Mouse (Mus musculus) erythroblast, embryonic 14.5 days (primary cell): Measurements from ENCODE around the gene Gm28044. TPM values are rescaled to one million over a fixed set of nuclear protein-coding genes. Genes with fewer than 3 reads are reported as not detected.
A peak's percentile ranks its signal among the peaks of the same experiment; 100 is the strongest.
"Not testable (repeated sequence)": the region's sequence is repeated elsewhere in the genome, so short reads cannot be mapped to it uniquely, and the experiment has no call there.

Experiments used
- H3K27me3 ChIP-seq: 2 replicates; pipeline ENCODE4 v1.6.1; 2012; ENCODE audit warnings: inconsistent platforms; ENCODE audit not compliant: control insufficient read depth
- H3K36me3 ChIP-seq: 2 replicates; pipeline ENCODE4 v1.6.1; 2012; ENCODE audit warnings: mild to moderate bottlenecking, inconsistent platforms; ENCODE audit not compliant: control insufficient read depth
- H3K4me1 ChIP-seq: 2 replicates; pipeline ENCODE4 v1.6.1; 2012; ENCODE audit warnings: inconsistent platforms; ENCODE audit not compliant: control insufficient read depth
- H3K4me3 ChIP-seq: replicated peaks from 2 replicates; pipeline ENCODE3; 2012; ENCODE audit warnings: moderate library complexity, mild to moderate bottlenecking, inconsistent platforms
- H3K9me3 ChIP-seq: 2 replicates; pipeline ENCODE4 v1.6.1; 2012; ENCODE audit warnings: low read length, inconsistent platforms, mixed read lengths; ENCODE audit not compliant: control insufficient read depth
- GATA1 ChIP-seq: IDR thresholded peaks from 2 replicates; pipeline ENCODE4 v1.6.1; 2012; ENCODE audit warnings: low read length, inconsistent platforms, mixed read lengths
- TAL1 ChIP-seq: IDR thresholded peaks from 3 replicates; pipeline ENCODE4 v1.6.1; 2012; ENCODE audit warnings: low read length, inconsistent platforms, mixed read lengths
- polyA plus RNA-seq: library from polyadenylated mRNA; stranded (reverse); fragments of >175 nt; gene quantifications from 2 replicates; pipeline ENCODE4 v1.2.3, GENCODE M21; 2012

Gm28044 gene
- polyA plus RNA-seq, 1 experiment = not detected

DNA sequence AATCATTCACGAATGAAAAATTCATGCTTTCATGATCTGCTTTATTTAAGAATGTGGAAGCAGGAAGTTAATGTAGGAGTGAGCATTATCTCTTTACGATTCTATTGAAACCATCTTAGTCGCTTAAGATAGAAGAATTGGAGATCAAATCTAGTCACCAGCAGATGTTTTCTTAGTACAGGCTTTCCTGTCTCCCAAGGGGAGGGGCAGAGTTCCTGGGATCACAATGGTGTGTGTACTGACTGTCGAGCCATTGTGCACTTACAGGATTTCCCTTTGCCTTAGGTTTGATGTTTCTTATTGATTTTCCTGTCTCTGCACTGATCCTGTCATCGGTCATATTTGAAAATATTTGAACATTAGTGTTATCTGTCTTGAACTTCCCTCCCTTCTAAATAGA, 53.6 kb downstream of the Gm28044 start:
- no peaks in the 10 kb centered on the region for H3K36me3 ChIP-seq
- peaks cover under 1% of the 10 kb centered on the region; the same call in 1 of the 2 replicates for H3K9me3 ChIP-seq
- H3K27me3 ChIP-seq = no peaks in the 10 kb centered on the region
- H3K4me3 ChIP-seq = peak overlapping the region; percentile 84
- H3K4me1 ChIP-seq = peaks cover 15% of the 10 kb centered on the region
- TF ChIP-seq TAL1 (no peak), GATA1 (no peak)

DNA sequence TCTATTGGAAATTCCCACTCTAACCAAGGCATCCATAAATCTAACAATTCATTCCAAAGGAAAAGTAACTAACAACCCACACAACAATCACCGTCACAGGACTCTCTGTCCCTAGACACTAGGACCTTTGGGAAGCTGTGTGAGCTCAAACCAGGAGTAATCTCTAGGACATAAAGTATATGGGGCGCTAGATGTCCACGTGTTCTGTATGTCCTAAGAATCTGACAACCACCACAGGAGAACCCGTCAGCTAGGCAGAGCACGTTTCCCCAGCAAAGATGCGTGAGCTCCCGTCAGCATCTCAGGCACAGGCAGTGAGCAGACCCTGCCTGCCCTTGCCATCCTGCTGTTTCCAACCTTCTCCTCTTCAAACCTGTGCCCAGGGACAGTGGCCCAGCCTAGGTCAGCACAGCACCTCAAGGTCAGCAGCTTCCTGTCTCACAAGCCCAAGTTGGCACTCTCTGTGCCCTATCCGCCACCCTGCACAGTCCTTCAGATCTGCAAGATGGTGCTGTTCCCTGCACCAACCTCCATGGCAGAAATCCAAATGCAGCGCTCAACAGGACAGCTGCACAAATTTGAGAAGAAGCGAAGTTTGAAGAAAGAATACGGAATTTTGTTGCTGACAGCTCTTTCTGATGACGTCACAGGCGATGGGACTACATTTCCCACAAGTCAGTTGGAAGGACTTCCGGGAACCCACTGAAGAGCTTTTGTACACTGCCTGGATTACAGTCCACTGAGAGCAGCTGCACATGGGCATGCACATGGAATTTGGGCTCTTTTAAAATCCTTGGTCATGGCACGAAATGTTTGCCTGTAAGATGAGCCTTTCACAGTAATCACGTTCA, 54.3 kb downstream of the Gm28044 start, which contains the start of gene Zfp457:
Zfp457 (minus strand) TSS at position 664 of the 851 bp plus-strand sequence.
- Histone ChIP-seq H3K4me1 (peaks cover 15% of the 10 kb centered on the region), H3K4me3 (peak within 1 kb of the TSS; percentile 84), H3K36me3 (no peaks in the 10 kb centered on the region), H3K27me3 (no peaks in the 10 kb centered on the region), H3K9me3 (no peaks in the 10 kb centered on the region)
- TF ChIP-seq TAL1 (no peak), GATA1 (no peak)

DNA sequence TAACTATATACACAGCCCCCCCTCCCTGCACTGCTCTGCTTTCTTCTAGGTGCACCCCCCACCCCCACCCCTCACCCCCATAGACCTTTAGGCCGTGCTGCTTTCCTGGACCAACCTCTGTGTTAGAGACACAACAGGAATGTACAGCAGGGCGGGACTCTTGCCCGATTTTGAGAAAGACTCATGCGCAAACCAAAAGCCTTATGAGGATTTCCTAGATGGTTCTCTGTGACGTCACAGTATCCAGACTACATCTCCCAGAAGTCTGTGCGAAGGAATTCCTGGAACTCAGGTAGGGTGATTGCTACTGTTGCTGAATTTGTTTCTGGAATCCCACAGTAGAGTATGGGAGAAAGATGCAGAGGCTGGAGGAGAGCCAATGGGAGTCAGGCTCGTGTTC, 82.0 kb downstream of the Gm28044 start, which contains the start of gene Zfp458:
Zfp458 (minus strand) TSS at position 153 of the 400 bp plus-strand sequence.
- H3K9me3 ChIP-seq = no peaks in the 10 kb centered on the region
- H3K4me3 ChIP-seq = no peak within 1 kb of the TSS
- no peaks in the 10 kb centered on the region for H3K4me1 ChIP-seq
- TF ChIP-seq TAL1 (no peak), GATA1 (no peak)
- H3K36me3 ChIP-seq = no peaks in the 10 kb centered on the region
- no peaks in the 10 kb centered on the region for H3K27me3 ChIP-seq

DNA sequence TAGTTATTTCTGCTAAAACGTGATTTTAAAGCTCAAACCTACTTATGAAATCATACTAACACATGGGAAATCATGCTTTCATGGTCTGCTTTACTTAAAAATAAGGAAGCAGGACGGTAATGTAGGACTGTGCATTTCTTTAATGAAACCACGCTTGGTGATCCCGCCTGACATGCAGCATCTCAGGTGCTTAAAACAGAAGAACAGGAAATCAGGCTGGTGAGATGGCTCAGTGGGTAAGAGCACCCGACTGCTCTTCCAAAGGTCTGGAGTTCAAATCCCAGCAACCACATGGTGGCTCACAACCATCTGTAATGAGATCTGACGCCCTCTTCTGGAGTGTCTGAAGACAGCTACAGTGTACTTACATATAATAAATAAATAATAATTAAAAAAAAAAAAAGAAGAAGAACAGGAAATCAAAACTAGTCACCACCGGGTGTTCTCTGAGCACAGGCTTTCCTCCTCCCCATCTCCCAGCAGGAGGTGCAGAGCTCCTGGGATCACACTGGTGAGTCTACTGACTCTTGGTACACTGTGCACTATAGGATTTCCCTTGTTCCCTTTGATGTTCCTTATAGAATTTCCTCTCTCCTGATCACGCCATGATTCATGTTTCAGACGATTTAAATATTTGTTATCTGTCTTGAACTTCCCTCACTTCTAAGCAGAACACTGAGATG, 90.8 kb downstream of the Gm28044 start:
- H3K36me3 ChIP-seq, H3K27me3 ChIP-seq, H3K9me3 ChIP-seq: not testable (repeated sequence)
- Histone ChIP-seq H3K4me1 (peaks cover 11% of the 10 kb centered on the region), H3K4me3 (peak overlapping the region; percentile 75)

DNA sequence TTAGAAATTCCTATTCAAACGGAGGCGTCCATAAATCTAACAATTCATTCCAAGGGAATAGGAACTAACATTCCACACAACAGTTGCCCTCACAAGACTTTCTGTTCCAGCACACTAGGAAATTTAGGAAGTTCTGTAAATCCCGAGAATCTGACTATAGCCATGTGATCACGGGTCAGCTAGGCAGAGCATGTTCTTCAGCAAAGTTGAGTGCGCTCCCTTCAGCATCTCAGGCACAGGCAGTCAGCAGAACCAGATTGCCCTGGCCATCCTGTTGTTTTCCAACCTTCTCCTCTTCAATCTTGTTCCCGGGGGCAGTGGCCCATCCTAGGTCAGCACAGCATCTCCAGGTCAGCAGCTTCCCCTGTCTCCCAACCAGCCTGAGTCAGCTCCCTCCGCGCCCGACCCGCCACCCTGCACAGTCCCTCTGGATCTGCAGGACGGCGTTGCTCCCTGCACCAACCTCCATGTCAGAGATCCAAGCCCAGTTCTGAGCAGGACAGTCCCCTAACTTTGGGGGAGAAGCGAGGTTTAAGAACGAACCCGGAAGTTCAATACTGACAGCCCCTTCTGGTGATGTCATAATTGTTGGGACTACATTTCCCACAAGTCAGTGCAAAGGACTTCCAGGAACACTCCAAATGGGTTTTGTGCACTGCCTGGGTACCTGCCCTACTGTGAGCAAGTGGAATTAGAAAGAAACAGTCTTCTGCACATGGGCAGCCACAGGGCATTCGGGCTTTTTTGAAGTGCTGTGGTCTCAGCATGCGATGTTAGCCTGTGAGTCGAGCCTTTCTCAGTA, 91.6 kb downstream of the Gm28044 start:
- no peaks in the 10 kb centered on the region for H3K36me3 ChIP-seq
- peaks cover 11% of the 10 kb centered on the region for H3K4me1 ChIP-seq
- H3K27me3 ChIP-seq = no peaks in the 10 kb centered on the region
- peak overlapping the region; percentile 75 for H3K4me3 ChIP-seq
- TF ChIP-seq TAL1 (no peak), GATA1 (no peak)
- H3K9me3 ChIP-seq = peaks cover 6% of the 10 kb centered on the region

Other genes with a start within 250 kb of the Gm28044 start
- gene Rslcan18, start 244.3 kb downstream of the Gm28044 start, polyA plus RNA-seq = not detected in 2 replicates
- not detected in 2 replicates for gene Zfp759, start 238.9 kb downstream of the Gm28044 start, polyA plus RNA-seq
- gene Rsl1, start 187.4 kb downstream of the Gm28044 start, polyA plus RNA-seq = not detected in 2 replicates
- 0.02 TPM in 1 of 2 replicates, not detected in the other for gene Zfp455, start 166.0 kb downstream of the Gm28044 start, polyA plus RNA-seq
- gene Zfp458, start 82.1 kb downstream of the Gm28044 start, polyA plus RNA-seq = not detected in 2 replicates
- not detected in 2 replicates for gene Zfp457, start 54.1 kb downstream of the Gm28044 start, polyA plus RNA-seq
- gene Zfp595, start 28.0 kb downstream of the Gm28044 start, polyA plus RNA-seq = 0.02 TPM in 1 of 2 replicates, not detected in the other
- gene Zfp953, start 69 bp upstream of the Gm28044 start, polyA plus RNA-seq = 0.01 TPM in 1 of 2 replicates, not detected in the other
- not detected in 2 replicates for gene Gm28041, start 15.2 kb upstream of the Gm28044 start, polyA plus RNA-seq
- not detected in 2 replicates for gene Zfp456, start 15.3 kb upstream of the Gm28044 start, polyA plus RNA-seq
- 0.02 and 0.12 TPM in 2 replicates for gene Zfp429, start 39.3 kb upstream of the Gm28044 start, polyA plus RNA-seq
- gene Zfp459, start 60.9 kb upstream of the Gm28044 start, polyA plus RNA-seq = not detected in 2 replicates
- 0.03 and 0.07 TPM in 2 replicates for gene Zfp874a, start 91.1 kb upstream of the Gm28044 start, polyA plus RNA-seq
- gene Zfp874b, start 123.7 kb upstream of the Gm28044 start, polyA plus RNA-seq = 0.10 and 0.19 TPM in 2 replicates
- 0.02 TPM in 1 of 2 replicates, not detected in the other for gene Zfp58, start 140.0 kb upstream of the Gm28044 start, polyA plus RNA-seq
- gene Gm26965, start 165.6 kb upstream of the Gm28044 start, polyA plus RNA-seq = not detected in 2 replicates
- 0.03 and 0.27 TPM in 2 replicates for gene Zfp87, start 165.6 kb upstream of the Gm28044 start, polyA plus RNA-seq
- 0.01 TPM in 1 of 2 replicates, not detected in the other for gene Zfp748, start 193.3 kb upstream of the Gm28044 start, polyA plus RNA-seq
- gene Zfp729b, start 249.2 kb upstream of the Gm28044 start, polyA plus RNA-seq = 0.01 TPM in 1 of 2 replicates, not detected in the other